Mouse (Mus musculus) bone marrow, adult 2 months (tissue): Measurements from ENCODE around the gene Iqcn. TPM values are rescaled to one million over a fixed set of nuclear protein-coding genes. Genes with fewer than 3 reads are reported as not detected.

ENCODE experiments used
- H3K27ac ChIP-seq: fragments of 200-500 bp; 2 replicates; pipeline ENCODE4 v1.5.1; 2012; ENCODE audit warnings: low read depth, mild to moderate bottlenecking, control low read depth, inconsistent platforms, low read length; ENCODE audit not compliant: control insufficient read depth, poor library complexity, insufficient read depth
- H3K4me1 ChIP-seq: fragments of 200-500 bp; 2 replicates; pipeline ENCODE4 v1.6.1; 2011; ENCODE audit warnings: low read length; ENCODE audit not compliant: control insufficient read depth, insufficient read depth
- H3K4me3 ChIP-seq: fragments of 200-500 bp; replicated peaks from 2 replicates; pipeline ENCODE3; 2011; ENCODE audit warnings: mild to moderate bottlenecking, low read depth, low read length, control low read depth; ENCODE audit not compliant: control insufficient read depth
- CTCF ChIP-seq: fragments of 200-500 bp; IDR thresholded peaks from 2 replicates; pipeline ENCODE4 v1.5.1; 2011; ENCODE audit warnings: low read length, control low read depth; ENCODE audit not compliant: control insufficient read depth, insufficient read depth
- POLR2A ChIP-seq: fragments of 200-500 bp; IDR thresholded peaks from 2 replicates; pipeline ENCODE4 v1.6.1; 2011; ENCODE audit warnings: low read depth, mild to moderate bottlenecking, control low read depth, low read length, borderline replicate concordance; ENCODE audit not compliant: control insufficient read depth
- WGBS: fragments of 180-500 bp; shearing (Covaris S2); methylation state at CpG from one replicate; pipeline ENCODE4 v1.1.7; 2018; 5-methylcytosine and 5-hydroxymethylcytosine counted together
- polyA plus RNA-seq: library from polyadenylated mRNA; stranded (reverse); fragments of >200 nt; gene quantifications from 2 replicates; pipeline ENCODE4 v1.2.4, GENCODE M21; 2011; ENCODE audit warnings: low replicate concordance; ENCODE audit not compliant: missing spikeins, insufficient read depth, insufficient read length

The Iqcn gene
- polyA plus RNA-seq, 1 experiment = not detected

DNA sequence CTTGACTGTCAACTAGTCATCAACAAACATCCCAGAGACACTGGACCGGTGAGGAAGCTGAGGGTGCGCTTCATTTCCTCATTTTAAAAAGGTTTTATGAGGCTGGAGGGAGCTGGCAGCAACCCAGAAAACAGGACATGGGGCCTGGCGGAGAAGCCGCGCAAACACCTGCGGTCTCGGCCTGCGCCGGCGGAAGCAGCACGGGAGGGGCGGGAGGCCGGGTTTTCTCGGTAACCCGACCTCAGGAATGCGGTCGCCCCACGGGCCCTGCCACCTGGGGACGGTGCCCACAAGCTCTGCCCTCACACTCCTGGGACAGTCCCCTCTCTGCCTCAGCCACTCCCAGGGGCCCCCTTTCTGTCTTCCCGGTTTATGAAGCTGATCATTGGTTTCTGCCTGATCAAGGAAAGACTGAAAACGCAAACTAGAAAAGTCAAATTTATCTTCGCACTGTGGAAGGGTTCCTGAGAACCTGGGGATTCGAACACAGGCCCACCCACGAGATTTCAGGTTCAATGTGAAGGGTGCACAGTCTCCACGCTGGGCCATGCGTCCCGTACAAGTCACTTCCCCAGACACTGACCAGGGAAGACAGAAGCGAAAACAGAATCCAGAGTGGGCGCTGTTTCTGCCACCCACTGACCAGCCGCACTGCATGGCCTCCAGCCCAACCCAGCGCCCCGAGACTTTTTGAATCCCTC is 7.8 kb upstream of the Iqcn start:
- H3K4me3 ChIP-seq = peak overlapping the region; percentile 6
- H3K27ac ChIP-seq = peak overlapping the region; percentile 92
- peak; percentile 27; the same call in 1 of the 2 replicates for TF ChIP-seq POLR2A
- TF ChIP-seq CTCF = no peak
- H3K4me1 ChIP-seq = peaks cover 8% of the 10 kb centered on the region
- 4% methylated on average over 32 of the region's 32 CpGs for WGBS

DNA sequence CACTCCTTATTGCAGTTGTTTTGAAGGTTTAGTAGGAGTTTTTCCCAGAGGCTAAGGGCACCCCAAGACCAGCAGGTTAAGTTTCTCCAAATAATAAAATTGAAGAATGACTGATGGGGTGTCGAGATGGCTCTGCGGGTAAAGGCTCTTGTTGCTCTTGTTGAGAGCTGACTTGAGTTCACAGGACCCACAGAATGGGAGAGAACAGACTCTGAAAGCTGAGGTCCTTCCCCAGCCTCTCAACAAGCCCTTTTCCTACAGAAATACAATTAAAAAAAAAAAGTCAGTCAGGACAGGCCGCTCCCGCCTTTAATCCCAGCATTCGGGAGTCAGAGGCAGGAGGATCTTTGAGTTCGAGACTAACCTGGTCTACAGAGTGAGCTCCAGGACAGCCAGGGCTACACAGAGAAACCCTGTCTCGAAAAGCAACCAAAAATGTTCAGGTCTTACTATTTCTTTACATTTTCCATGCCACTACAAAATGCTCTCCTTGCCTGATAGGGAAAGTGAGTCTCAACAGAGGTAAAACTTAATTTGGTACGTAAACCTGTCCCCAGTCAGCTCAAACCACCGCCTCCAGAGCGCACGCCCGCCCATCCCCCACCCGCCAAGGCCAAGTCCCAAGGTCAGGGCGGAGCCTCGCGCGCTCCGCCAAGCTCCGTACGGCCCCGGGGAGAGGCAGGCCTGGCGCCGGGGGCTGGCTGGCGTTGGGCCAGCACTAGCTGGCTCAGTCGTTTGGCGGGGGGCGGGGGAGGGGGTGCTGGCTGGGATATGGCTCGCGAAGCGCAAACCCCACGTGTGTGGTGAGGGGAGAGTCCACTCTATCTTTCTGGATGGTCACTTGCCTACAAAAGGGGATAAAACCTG is 7.0 kb upstream of the Iqcn start:
- WGBS = 3% methylated on average over 31 of the region's 31 CpGs
- Histone ChIP-seq H3K4me1 (peaks cover 8% of the 10 kb centered on the region), H3K4me3 (no peak overlapping the region), H3K27ac (peak overlapping the region; percentile 92)
- TF ChIP-seq POLR2A = peak; percentile 18; the same call in 1 of the 2 replicates
- no peak for TF ChIP-seq CTCF

DNA sequence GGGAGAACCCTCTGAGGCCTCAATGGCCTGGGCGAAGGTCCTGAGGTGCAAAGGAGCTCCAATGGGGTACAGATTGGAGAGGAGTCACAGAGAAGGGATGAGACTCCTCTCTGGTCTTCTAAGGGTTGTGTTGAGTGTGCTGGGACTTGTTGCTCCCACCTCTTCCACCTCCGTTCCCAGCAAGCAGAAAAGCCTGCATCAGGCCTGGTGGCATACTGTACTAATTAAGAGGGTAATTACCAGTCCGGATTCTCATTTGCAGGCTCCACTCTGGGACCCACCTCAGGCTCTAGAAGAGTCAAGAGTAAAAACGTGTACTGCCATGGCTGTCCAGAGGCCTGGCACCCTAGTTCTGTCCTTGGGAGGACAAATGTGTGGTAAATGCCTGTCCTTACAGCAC is 6.3 kb upstream of the Iqcn start:
- Histone ChIP-seq H3K4me1 (peaks cover 8% of the 10 kb centered on the region), H3K27ac (no peak overlapping the region), H3K4me3 (no peak overlapping the region)
- TF ChIP-seq CTCF = no peak
- TF ChIP-seq POLR2A = no peak
- 66% methylated on average over 4 of the region's 4 CpGs for WGBS

DNA sequence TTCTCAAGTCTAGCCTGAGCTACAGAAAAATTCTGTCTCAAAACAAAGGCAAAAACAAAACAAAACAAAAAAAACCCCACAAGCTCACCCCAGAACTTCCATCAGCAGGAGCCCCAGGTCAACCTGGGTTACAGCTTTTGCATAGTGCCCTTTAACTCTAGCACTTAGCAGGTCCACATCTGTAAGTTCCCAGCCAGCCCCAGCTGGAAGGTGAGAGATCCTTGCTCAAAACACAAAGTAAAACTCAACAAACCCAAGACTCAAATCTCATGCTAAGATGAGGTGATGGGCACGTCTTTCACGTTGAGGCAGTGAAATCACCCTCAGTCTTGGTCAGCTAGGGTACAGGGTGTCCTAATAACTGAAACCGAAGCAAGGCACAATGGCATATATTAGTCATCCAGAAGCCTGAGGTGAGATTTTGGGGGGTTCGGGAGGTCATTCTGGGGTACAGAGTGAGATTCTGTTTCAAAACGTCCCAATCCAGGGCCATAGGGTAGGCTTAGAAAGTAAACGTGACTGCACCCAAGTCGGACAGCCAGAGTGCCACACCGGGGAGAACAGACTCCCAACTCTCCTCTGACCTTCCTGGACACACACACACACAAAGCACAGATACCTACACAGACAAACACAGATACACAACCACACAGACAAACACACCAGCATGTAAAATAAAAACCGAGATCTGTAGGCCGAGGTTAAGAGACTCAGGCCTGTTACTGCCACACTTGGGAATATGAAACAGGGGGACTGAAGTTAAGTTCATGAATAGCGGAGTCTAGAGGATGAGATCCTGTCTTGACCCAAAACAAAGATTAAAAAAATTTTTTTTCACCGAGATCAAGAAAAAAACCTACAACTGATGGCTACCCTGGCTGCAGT is 5.6 kb upstream of the Iqcn start:
- WGBS = 67% methylated on average over 12 of the region's 12 CpGs
- Histone ChIP-seq H3K27ac (peak overlapping the region; percentile 99), H3K4me1 (peaks cover 8% of the 10 kb centered on the region), H3K4me3 (peak overlapping the region; percentile 11)
- TF ChIP-seq POLR2A (no peak), CTCF (no peak)

DNA sequence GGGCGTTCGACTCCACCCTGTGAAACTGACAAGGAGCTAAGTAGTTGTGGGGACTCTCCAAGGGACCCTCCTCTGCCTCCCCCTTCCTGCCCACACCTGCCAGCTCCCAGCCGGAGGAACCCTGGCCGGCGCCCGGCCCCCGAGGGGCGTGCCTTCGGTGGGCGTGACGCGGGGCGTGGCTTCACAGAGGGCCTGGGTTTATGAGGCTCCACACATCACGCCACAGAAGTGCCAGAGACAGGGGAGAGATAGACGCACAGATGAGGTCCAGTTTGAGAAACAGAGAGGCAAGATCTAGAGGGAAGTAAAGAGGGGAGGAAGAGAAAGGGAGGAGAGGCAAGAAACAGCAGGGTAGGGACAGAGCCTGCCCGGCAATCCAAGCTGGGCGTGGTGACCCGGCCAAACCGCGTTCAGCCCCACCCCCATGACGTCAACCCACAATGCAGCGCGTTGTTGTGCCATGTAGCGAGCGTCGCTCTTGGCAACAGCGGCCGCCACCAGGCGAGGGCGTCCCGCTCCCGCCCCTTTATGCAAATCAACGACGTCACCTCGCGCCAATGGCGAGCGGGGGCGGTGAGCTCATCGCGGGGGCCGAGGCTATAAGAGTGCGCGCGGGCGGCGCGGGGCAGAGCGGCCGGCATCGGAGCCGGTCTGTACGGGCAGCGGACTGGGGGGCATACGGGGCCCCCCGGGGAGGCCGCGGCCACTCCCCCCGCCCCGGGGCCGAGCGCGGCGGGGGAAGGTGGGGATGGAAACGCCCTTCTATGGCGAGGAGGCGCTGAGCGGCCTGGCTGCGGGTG is 4.7 kb upstream of the Iqcn start, which contains the start of gene Jund:
Jund (plus strand) TSS at position 640 of the 800 bp plus-strand sequence.
- Histone ChIP-seq H3K4me1 (peaks cover 6% of the 10 kb centered on the region), H3K27ac (peak within 1 kb of the TSS; percentile 99), H3K4me3 (peak within 1 kb of the TSS; percentile 92)
- no peak for TF ChIP-seq CTCF
- TF ChIP-seq POLR2A = peak; percentile 98
- 1% methylated on average over 69 of the region's 69 CpGs for WGBS

DNA sequence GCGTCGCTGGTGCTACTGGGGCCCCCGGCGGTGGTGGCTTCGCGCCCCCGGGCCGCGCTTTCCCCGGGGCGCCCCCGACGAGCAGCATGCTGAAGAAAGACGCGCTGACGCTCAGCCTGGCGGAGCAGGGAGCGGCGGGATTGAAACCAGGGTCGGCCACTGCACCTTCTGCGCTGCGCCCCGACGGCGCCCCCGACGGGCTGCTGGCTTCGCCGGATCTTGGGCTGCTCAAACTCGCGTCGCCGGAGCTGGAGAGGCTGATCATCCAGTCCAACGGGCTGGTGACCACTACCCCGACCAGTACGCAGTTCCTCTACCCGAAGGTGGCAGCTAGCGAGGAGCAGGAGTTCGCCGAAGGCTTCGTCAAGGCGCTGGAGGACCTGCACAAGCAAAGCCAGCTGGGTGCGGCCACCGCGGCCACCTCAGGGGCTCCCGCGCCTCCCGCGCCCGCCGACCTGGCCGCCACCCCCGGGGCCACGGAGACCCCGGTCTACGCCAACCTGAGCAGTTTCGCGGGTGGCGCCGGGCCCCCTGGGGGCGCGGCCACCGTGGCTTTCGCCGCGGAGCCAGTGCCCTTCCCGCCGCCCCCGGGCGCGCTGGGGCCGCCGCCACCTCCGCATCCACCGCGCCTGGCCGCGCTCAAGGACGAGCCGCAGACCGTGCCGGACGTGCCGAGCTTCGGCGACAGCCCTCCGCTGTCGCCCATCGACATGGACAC is 4.0 kb upstream of the Iqcn start:
- TF ChIP-seq POLR2A (no peak), CTCF (no peak)
- Histone ChIP-seq H3K4me3 (peak overlapping the region; percentile 92), H3K4me1 (peaks cover 5% of the 10 kb centered on the region; the same call in 1 of the 2 replicates), H3K27ac (peak overlapping the region; percentile 99)
- under 1% methylated on average over 89 of the region's 89 CpGs for WGBS

DNA sequence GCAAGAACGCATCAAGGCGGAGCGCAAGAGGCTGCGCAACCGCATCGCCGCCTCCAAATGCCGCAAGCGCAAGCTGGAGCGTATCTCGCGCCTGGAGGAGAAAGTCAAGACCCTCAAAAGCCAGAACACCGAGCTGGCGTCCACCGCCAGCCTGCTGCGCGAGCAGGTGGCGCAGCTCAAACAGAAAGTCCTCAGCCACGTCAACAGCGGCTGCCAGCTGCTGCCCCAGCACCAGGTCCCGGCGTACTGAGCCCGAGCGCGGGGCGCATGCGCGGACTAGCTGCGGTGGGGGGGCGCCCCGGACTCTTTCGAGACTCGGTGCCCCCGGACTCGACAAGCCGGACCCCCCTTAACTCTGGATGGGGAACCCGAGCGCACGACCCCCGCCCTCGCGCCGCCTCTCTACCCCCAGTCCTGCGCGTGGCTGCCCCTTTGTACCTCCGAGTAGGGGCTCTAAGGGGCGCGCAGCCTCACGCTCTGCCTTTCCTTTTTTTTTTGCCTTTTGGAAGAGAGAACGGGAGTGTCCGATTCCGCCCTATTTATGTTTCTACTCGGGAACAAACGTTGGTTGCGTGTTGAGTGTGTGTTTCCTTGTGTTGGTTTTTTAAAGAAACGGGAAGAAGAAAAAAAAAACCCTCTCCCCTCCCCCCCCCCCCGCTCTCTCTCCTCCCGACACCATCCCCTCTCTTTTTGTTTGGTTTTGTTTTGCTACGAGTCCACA is 3.3 kb upstream of the Iqcn start:
- peak; percentile 93 for TF ChIP-seq POLR2A
- peak; percentile 19; the same call in 1 of the 2 replicates for TF ChIP-seq CTCF
- Histone ChIP-seq H3K4me3 (peak overlapping the region; percentile 92), H3K4me1 (peaks cover 5% of the 10 kb centered on the region; the same call in 1 of the 2 replicates), H3K27ac (peak overlapping the region; percentile 99)
- WGBS = under 1% methylated on average over 59 of the region's 59 CpGs
